Mouse (Mus musculus): Measurements from ENCODE around the gene Vapa.

GRCm38 (mm10) chr17:65613142-65613462, 253 bp downstream of the Vapa start:
- TF ChIP-seq CTCF (IDR thresholded peaks at IDR 0.05; ENCODE audit: control insufficient read depth, insufficient read depth, insufficient read length): no peak
- TF ChIP-seq USF1 (IDR thresholded peaks at IDR 0.05; ENCODE audit: low read depth): no peak
